Mouse (Mus musculus): Measurements from ENCODE around the gene Vps16.

Vps16 gene

DNA sequence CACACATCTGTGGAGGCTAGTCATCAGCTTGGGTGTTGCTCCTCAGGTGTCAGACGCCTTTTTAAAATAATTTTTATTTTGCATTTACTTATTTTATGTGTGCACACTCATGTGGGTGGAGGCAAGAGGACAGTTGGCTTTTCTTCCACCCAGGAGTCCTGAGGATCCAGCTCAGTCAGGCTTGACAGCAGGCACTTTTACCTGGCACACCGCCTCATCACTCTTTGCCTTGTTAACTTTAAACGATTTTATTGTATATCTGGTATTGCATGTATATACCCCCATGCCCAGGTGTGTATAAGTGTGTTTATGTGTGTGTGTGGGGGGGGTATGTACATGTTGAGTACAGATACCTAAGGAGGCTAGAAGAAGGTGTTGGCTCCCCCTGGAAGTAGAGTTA lies 33.7 kb downstream of the Vps16 start:
- no peak for DNase-seq (ENCODE audit: low spot score in 2 of 2)

GRCm38 (mm10) chr2:130459576-130459975 lies 35.4 kb downstream of the Vps16 start:
- DNase-seq (ENCODE audit: low spot score in 2 of 2) = no peak

DNA sequence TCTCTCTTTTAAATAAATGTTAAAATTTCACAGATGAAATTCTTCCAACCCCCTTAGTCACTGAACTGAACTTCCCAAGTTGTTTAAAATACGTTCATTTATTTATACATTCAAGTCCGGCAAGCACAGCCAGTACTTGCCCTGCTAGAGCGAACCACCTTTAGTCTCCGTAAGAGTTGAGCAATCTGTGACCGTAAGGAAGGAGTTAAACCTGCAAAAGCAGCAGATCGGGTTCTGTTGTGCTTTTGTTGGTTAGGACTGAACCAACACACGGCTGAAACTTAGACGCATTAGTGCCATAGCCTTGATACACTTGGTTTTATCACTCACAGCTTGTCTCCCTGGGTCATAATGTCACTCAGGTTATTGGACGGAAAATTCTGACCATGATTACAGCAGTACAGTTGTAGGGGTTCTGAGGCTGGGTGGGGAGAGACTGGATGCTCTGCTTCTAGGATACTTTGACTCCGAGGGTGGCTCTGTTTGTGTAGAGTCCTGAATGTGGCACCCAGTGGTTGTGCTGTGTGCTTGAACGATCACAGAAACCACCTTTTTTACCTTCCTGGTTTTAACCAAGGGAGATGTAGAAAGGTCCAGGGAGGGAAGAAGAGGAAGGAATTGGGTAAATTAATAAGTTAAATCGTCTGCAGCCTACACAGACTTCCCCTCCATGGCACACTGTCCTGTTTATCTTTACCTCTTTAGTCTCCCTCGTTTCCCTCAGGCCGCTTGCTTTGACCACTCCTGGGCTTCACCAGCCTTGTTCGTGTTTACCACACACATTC lies 37.3 kb downstream of the Vps16 start:
- DNase-seq (ENCODE audit: low spot score in 2 of 2) = no peak

GRCm38 (mm10) chr2:130466438-130466837 lies 42.3 kb downstream of the Vps16 start:
- DNase-seq (ENCODE audit: low spot score in 2 of 2) = no peak

GRCm38 (mm10) chr2:130469366-130469765 lies 45.2 kb downstream of the Vps16 start:
- no peak for DNase-seq (ENCODE audit: low spot score in 2 of 2)

DNA sequence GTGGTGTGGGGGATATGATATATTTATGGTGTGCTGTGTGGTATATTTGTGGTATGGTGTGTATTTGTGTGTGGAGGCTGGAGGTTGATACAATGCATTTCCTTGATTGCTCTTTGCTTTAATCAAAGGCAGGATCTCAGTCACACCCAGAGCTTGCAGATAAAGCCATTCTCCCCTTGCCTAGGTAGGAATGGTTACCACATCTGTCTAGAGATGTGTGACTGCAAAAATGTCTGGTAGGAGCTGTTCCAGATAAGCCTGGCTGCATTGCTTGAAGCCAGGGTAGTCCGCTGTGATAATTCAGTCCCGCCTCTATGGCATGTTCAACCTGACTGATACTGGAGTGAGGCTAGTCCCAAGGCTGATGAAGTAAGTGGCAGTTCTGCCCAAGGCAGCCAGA lies 45.8 kb downstream of the Vps16 start:
- no peak for DNase-seq (ENCODE audit: low spot score in 2 of 2)

DNA sequence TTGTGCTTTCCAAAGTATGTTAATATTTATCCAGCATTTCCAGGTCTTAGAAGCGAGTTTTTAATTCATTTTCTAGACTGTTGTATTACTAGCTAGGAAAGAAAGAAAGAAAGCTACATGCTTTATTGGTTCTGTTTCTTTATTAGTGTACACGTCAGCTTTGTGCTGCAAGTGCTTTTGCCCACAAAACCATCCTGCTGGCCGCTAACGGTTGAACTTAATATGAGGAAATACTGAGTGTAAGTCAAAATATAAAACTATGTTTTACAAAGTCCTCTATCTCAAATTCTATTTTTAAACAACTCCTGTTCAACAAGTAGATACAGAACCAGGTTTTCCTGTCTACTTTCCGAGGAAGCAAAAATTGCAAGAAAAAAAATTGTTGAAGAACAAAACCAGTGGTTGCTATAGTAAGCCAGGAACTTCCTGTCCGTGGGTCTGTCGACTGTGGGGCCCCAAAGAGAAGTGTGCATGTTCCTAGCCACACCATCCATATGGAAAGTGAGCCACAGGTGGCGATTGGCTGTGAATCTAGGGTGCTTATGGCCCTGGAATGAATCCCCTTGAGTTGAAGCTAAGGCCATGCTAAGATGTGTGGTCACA lies 48.9 kb downstream of the Vps16 start:
- no peak for DNase-seq (ENCODE audit: low spot score in 2 of 2)

DNA sequence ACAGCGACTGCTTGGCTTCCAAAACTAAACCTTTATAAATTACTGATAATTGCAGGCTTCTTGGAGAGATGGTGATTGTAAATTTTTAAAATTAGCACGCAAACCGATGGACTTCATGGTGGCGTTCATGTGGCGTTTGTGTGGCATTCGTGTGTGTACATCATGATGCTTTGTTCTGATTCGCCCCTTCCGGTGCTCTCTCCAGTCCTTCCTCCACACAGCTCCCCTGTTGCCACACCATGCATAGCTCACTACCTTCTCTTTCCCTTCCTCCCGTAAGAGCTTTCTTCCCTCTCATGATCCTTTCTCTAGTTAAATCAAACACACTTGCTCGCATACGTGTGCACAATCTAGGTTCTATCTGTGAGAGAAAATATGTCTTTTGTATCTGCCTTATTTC lies 51.6 kb downstream of the Vps16 start:
- DNase-seq (ENCODE audit: low spot score in 2 of 2) = no peak

DNA sequence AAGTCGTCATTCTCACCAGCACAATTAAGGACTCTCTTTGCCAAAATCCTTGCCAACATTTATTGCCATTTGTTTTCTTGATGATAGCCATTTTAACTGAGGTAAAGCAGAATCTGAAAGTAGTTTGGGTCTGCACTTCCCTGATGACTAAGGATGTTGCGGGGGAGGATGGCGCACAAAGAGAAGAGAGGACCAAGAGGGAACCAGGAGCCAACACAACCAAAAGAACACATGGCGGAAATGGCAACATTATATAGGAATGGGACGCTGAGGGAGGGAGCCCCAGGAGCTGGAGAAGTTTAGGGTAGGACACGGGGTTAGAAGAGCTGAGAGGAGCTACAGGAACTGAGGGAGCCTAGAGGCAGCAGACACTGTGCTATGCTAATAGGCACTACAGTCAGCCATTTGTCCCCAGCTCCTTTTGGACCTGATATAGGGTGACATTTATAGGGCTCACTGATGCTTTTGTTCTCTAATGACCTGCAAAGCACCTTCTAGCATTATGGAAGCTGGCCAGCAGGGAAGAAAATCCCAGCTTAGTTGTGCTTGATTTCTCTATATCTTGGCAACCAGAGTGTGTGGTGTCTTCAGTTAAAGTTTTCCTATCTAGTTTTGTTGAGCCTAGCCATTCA lies 52.6 kb downstream of the Vps16 start:
- no peak for DNase-seq (ENCODE audit: low spot score in 2 of 2)

GRCm38 (mm10) chr2:130482177-130482576 lies 58.0 kb downstream of the Vps16 start:
- DNase-seq (ENCODE audit: low spot score in 2 of 2) = no peak

- DNase-seq (ENCODE audit: low spot score in 2 of 2) = no peak
Measured at GRCm38 (mm10) chr2:130482700-130483099, 58.6 kb downstream of the Vps16 start.

GRCm38 (mm10) chr2:130484206-130484605 lies 60.1 kb downstream of the Vps16 start:
- no peak for DNase-seq (ENCODE audit: low spot score in 2 of 2)

GRCm38 (mm10) chr2:130488002-130488401 lies 63.9 kb downstream of the Vps16 start:
- DNase-seq (ENCODE audit: low spot score in 2 of 2) = no peak

DNA sequence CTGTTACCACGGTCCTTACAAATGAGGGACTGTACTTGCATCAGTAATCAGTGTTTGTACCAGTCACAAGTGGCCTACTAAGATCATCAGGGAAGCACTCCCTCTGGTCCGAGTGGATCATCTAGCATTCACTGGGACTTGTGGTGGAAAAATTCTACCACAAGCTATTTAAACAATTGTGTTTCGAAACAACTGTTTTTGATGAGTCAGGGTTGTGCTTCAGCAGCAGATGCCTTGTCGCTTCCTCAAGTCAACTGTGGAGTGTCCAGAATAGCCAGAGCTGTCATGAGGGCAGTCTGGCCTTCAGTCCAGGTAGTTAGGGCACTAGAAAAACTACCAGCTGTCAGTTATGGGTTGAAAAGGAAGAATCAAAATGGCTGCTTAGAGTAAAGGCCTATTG lies 64.5 kb downstream of the Vps16 start:
- no peak for DNase-seq (ENCODE audit: low spot score in 2 of 2)

DNA sequence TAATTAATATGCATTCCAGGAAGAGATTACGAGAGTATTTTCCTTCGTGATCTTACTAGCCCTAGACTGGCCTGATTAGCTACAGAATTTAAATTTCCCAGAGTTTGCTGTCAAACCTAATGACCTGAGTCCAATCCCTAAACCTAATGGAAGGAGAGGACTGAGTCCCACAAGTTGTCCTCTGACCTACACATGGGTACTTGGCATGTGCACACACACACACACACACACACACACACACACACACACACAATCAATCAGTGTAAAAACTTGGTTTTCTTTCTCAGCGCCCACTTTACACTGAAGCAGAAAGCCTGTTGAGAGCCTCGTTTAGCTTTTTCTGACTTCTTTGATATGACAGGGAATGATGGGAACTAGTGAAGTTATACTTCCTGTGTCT lies 67.0 kb downstream of the Vps16 start:
- no peak for DNase-seq (ENCODE audit: low spot score in 2 of 2)

DNA sequence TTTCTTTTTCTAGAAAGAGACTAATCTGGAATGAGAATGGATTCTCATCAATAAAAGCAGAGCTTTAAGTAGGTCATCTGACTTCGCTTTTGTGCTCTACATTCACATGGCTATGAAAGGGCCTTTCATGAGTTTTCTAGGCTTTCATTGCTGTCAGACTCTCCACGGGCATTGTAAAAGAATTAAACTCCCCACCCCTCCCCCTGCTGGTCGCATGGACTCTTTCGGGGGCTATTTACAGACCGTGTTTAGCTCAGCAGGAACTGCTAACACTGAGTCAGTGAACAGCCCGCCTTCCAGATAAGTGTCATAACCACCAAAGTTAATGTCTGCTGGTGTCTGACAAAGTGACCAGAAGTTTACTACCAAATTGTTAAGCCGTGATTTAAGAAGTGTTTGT lies 67.4 kb downstream of the Vps16 start:
- DNase-seq (ENCODE audit: low spot score in 2 of 2) = no peak

Measured in urinary bladder, adult 18-20 months (tissue).